Mouse (Mus musculus) urinary bladder, postnatal 0 days (tissue): Measurements from ENCODE around the gene Adamts4. TPM values are rescaled to one million over a fixed set of nuclear protein-coding genes. Genes with fewer than 3 reads are reported as not detected.

Experiments used
- polyA plus RNA-seq: library from polyadenylated mRNA; unstranded; fragments of >200 nt; fragmentation: Nextera tagmentation; extraction: Ambion mirVana; gene quantifications from 2 replicates; pipeline ENCODE4 v1.2.1, GENCODE M21; 2015

Gene Adamts4
- 4.6 and 5.8 TPM in 2 replicates for polyA plus RNA-seq

DNA sequence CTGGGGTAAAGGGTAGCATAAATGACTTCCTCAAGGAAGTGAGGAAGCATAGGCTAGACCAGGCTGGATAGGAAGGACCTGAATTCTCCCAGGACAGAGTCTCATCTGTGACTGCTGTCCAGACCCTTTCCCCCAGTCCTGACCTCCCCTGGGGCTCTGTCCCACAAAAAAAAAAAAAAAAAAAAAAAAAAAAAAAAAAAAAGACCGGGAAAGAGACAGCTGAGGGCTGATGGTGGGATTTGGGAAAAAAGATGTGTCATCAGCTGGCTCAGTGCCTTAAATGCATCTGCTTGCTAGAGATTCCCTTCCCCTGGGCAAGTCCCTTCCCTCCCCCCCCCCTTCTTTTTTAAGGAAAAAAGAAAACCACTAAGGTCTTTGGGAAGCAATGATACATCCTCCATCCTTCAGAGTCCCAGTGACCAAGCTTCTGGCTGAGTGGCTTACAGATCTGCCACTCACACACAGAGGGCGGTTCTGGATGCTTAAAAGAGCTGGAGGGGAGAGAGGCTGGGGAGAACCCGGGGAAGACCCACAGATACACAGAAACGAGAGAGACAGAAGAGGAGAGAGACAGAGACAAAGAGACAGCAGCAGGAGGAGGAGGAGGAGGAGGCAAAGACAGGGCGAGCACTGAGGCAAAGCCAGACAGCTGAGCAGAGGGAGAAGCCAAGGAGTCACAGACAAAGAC lies at the start of gene Adamts4:
Gene Adamts4 (plus strand): TSS at position 509 of the 688 bp plus-strand sequence.

GRCm38 (mm10) chr1:171213801-171214496 lies 36.3 kb upstream of the Adamts4 start, which contains the start of gene Nr1i3:
Nr1i3 (plus strand) TSS chr1:171213970.

DNA sequence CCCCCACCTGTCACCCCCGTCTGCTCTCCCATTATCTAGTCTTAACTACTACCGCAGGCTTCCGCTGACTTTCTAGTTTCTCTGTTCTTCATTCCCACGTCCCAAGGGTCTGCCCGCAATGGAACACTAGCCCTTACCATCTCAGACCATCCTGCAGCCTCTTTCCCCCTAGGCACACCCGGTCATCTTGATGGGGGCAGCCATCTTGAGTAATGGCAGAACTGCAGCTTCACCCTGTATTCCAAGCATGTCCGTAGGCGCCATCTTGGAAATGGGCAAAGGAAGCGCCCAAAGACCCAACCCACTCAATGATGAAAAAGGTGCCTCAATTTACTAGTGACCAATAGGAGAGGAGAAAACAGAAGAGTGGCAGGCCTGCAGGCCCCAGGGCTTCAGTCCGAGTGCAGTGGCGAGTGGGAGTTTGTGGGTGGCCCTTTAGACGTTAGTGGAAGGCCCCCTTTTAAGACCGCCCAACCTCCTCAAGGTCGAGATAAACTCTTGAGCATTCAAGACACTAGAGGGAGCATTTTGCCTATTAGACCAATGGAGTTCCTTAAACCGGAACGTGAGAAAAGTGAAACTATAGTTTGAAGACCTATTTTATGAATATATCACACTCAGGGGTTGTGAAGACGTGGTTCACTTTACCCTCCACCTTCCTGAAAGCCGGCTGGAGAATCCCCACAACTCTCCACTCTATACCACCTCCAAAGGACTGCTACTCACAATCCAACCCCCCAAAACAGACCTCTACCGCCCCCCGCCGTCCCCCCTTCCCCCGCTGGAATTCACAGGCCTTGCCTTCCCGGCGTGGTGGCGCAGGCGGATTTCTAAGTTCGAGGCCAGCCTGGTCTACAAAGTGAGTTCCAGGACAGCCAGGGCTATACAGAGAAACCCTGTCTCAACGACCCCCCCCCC lies 27.7 kb upstream of the Adamts4 start, which contains the start of gene Tomm40l:
Gene Tomm40l (minus strand): TSS at position 277 of the 918 bp plus-strand sequence.

GRCm38 (mm10) chr1:171224857-171225256 lies 25.4 kb upstream of the Adamts4 start, which contains the start of gene Apoa2:
Apoa2 (plus strand) TSS chr1:171225054.

DNA sequence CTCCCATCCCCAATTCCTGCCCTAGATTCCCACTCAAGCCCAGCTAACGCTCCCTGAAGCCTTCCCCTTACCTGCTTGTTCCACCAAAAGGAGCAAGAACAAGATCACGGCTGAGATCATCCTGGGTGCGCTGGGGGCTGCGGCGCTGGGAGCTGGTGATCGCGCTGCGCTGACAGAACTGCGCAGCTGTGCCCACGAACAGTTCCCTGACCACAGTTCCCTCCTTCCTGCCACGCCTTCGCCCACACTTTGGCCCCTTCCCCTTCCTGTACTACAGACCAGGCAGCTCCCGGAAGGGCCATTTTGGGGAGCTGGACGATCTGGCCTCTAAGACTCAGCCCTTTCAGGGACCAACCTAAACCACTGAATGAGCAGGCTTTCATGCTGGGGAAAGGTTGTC lies 16.1 kb upstream of the Adamts4 start, which contains the start of gene Fcer1g:
Gene Fcer1g (minus strand): TSS at position 240 of the 400 bp plus-strand sequence.

DNA sequence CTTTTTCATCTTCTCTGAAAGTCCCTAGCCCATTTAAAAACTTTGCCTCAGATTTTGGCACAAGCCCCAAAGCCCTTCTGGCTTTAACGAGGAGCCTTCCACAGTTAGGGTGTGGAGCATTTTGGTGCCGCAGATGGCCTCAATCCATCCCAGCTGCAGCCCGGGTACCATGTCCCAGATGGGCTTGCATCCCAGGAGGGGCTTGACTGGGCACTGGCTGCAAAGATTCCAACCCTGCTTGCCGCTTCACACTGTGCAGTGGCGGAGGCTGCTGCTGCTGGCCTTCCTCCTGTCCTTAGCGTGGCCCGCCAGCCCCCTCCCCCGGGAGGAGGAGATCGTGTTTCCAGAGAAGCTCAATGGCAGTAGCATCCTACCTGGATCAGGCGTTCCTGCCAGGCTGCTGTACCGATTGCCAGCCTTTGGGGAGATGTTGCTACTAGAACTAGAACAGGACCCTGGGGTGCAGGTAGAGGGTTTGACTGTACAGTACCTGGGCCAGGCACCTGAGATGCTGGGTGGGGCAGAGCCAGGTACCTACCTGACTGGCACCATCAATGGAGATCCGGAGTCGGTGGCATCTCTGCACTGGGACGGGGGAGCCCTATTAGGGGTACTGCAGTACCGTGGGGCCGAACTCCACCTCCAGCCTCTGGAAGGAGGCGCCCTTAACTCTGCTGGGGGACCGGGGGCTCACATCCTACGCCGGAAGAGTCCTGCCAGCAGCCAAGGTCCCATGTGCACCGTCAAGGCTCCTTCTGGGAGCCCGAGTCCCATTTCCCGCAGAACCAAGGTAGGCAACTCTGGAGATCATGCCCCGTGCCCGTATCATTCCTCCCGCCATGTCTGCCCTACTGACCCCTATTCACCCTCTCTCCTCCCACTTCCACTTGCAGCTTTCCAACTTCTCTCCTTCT lies 716 bp downstream of the Adamts4 start, which contains the start of gene Ndufs2:
Gene Ndufs2 (minus strand): TSS at position 709 of the 914 bp plus-strand sequence.

GRCm38 (mm10) chr1:171269848-171270572 lies 19.8 kb downstream of the Adamts4 start, which contains the start of gene B4galt3:
B4galt3 (plus strand) TSS chr1:171270328.

GRCm38 (mm10) chr1:171280916-171281527 lies 30.8 kb downstream of the Adamts4 start, which contains the start of gene Ppox:
Ppox (minus strand) TSS chr1:171281186.

GRCm38 (mm10) chr1:171287136-171288081 lies 37.2 kb downstream of the Adamts4 start, which contains the start of gene Usp21:
Usp21 (minus strand) TSS chr1:171287991.

DNA sequence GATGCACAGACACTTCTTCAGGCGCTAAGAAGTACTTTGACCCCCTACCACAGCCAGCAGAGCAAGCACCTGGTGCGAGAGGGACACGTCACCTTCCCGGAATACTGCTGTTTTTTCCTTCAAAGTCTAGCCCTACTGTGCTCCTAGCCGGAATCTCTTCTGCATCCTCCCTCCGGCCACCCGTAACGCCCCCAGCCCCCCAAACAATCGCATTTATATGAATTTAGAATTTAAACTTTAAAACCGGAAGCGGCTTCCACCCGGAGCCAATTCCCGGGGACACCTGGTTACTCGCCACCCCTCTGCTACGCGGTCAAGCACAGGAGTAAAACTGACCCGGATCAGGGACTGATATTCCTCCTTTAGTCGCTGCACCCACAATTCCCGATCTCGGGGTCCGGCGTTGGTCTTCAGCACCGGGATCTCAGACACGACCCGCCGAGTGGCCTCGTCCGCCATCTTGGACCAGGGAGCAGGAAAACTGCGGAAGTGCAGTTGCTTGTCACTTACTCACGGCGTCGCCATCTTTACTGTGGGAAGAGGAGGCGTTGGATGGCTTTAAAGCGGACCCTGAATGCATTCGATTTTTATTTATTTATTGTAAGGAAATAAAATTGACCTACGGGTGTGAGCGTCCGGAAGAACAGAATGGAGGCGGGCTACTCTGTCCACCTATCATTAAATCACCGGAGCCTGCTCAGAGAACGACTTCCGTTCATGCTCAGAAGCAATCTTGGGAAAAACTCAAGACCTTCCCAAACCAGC lies 44.3 kb downstream of the Adamts4 start, which contains the start of gene Ufc1:
Gene Ufc1 (minus strand): TSS at position 727 of the 765 bp plus-strand sequence.

Other genes starting within 250 kb of the Adamts4 start
- gene Fcgr4, start 231.5 kb upstream of the Adamts4 start, polyA plus RNA-seq = 3.7 and 8.1 TPM in 2 replicates
- 37.7 and 90.2 TPM in 2 replicates for gene Fcgr3, start 185.5 kb upstream of the Adamts4 start, polyA plus RNA-seq
- gene Cfap126, start 136.5 kb upstream of the Adamts4 start, polyA plus RNA-seq = 1.4 and 1.5 TPM in 2 replicates
- 266 and 286 TPM in 2 replicates for gene Sdhc, start 99.8 kb upstream of the Adamts4 start, polyA plus RNA-seq
- gene Mpz, start 99.7 kb upstream of the Adamts4 start, polyA plus RNA-seq = 1.6 and 1.7 TPM in 2 replicates
- 246 and 265 TPM in 2 replicates for gene Pcp4l1, start 54.2 kb upstream of the Adamts4 start, polyA plus RNA-seq
- gene Nr1i3, start 36.5 kb upstream of the Adamts4 start, polyA plus RNA-seq = 0.15 and 0.28 TPM in 2 replicates
- gene Tomm40l, start 27.9 kb upstream of the Adamts4 start, polyA plus RNA-seq = 24.1 and 24.4 TPM in 2 replicates
- 4.0 and 20.3 TPM in 2 replicates for gene Apoa2, start 25.4 kb upstream of the Adamts4 start, polyA plus RNA-seq
- 66.5 and 150 TPM in 2 replicates for gene Fcer1g, start 16.1 kb upstream of the Adamts4 start, polyA plus RNA-seq
- 196 and 216 TPM in 2 replicates for gene Ndufs2, start 967 bp downstream of the Adamts4 start, polyA plus RNA-seq
- gene B4galt3, start 19.9 kb downstream of the Adamts4 start, polyA plus RNA-seq = 41.8 and 42.3 TPM in 2 replicates
- 23.1 and 24.7 TPM in 2 replicates for gene Ppox, start 30.8 kb downstream of the Adamts4 start, polyA plus RNA-seq
- gene Usp21, start 37.6 kb downstream of the Adamts4 start, polyA plus RNA-seq = 29.3 and 30.5 TPM in 2 replicates
- 69.1 and 82.7 TPM in 2 replicates for gene Ufc1, start 44.6 kb downstream of the Adamts4 start, polyA plus RNA-seq
- 34.0 and 36.6 TPM in 2 replicates for gene Dedd, start 78.7 kb downstream of the Adamts4 start, polyA plus RNA-seq
- gene Nit1, start 95.2 kb downstream of the Adamts4 start, polyA plus RNA-seq = 31.4 and 33.0 TPM in 2 replicates
- 62.2 and 64.8 TPM in 2 replicates for gene Pfdn2, start 95.2 kb downstream of the Adamts4 start, polyA plus RNA-seq
- gene Klhdc9, start 110.4 kb downstream of the Adamts4 start, polyA plus RNA-seq = 1.1 and 1.5 TPM in 2 replicates
- 22.4 and 24.1 TPM in 2 replicates for gene Nectin4, start 119.7 kb downstream of the Adamts4 start, polyA plus RNA-seq
- gene Arhgap30, start 138.5 kb downstream of the Adamts4 start, polyA plus RNA-seq = 2.1 and 4.7 TPM in 2 replicates
- gene Usf1, start 160.9 kb downstream of the Adamts4 start, polyA plus RNA-seq = 32.1 and 33.4 TPM in 2 replicates
- 16.8 and 21.2 TPM in 2 replicates for gene Tstd1, start 168.5 kb downstream of the Adamts4 start, polyA plus RNA-seq
- 84.3 and 90.0 TPM in 2 replicates for gene F11r, start 187.1 kb downstream of the Adamts4 start, polyA plus RNA-seq